Mouse (Mus musculus) ES-Bruce4 (cell line): ENCODE data around the gene Rcbtb1.

Source experiments
- CTCF ChIP-seq: IDR thresholded peaks from one replicate; pipeline ENCODE4 v1.8.1; 2011; ENCODE audit warnings: low read depth, low read length
- EP300 ChIP-seq: IDR thresholded peaks from 2 replicates; pipeline ENCODE4 v1.6.1; 2011; ENCODE audit warnings: low read depth, low read length; ENCODE audit not compliant: insufficient read depth
- POLR2A ChIP-seq: IDR thresholded peaks from one replicate; pipeline ENCODE4 v1.8.1; 2011; ENCODE audit warnings: low read length; ENCODE audit not compliant: insufficient read depth

DNA sequence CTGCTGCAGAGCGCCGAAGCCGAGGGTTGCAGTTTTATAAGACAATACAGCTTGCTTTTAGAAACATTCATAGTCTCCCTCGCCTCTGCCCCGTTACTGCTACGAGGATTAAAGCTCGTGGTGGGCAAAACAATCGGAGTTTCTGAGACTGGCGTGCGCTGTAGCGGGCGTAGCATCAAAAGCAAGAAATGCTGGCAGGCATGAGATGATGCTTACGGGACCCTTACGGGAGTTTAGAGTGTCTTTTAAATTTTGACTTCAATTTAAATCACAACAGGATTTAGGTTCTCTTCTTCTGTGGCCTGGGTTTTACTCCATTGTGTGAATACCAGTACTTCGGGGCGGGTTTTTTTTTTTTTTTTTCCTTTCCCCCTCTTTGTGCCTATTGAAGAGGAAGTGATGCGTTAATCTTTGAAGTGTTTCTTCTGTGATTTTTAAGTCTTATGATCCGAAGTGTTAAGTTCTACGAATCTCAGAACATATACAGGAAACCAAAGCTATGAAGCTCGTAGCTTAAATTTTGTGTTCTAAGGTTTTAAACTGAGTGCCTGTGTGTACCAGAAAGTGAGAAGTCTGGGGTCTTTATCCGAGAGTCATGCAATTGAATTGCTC lies 701 bp downstream of the Rcbtb1 start:
- TF ChIP-seq CTCF: no peak
- no peak for TF ChIP-seq EP300
- no peak for TF ChIP-seq POLR2A
